Mouse (Mus musculus) urinary bladder, adult 2 months (tissue): Measurements from ENCODE around the gene Gid4. TPM values are rescaled to one million over a fixed set of nuclear protein-coding genes. Genes with fewer than 3 reads are reported as not detected.

Experiments used
- polyA plus RNA-seq: library from polyadenylated mRNA; depleted of rRNA; stranded (reverse); fragments of >200 nt; gene quantifications from 2 replicates; pipeline ENCODE4 v1.2.3, GENCODE M21; 2012; rRNA removed

Gene Gid4
- polyA plus RNA-seq, 1 experiment, result 21.5 TPM

Other genes with a start within 250 kb of the Gid4 start
- 157 and 168 TPM in 2 replicates for gene Srebf1, start 194.6 kb upstream of the Gid4 start, polyA plus RNA-seq
- gene Tom1l2, start 64.2 kb upstream of the Gid4 start, polyA plus RNA-seq, result 71.5 and 86.7 TPM in 2 replicates
- 2.3 and 2.7 TPM in 2 replicates for gene Drc3, start 63.8 kb upstream of the Gid4 start, polyA plus RNA-seq
- 24.9 and 25.3 TPM in 2 replicates for gene Atpaf2, start 1.3 kb downstream of the Gid4 start, polyA plus RNA-seq
- gene Drg2, start 37.4 kb downstream of the Gid4 start, polyA plus RNA-seq, result 46.2 and 49.0 TPM in 2 replicates
- gene Myo15, start 52.2 kb downstream of the Gid4 start, polyA plus RNA-seq, result 0.03 and 0.06 TPM in 2 replicates
- gene Alkbh5, start 119.2 kb downstream of the Gid4 start, polyA plus RNA-seq, result 17.0 and 25.0 TPM in 2 replicates